Mouse (Mus musculus): ENCODE data around the gene Map4.
"Not testable (repeated sequence)": the region's sequence is repeated elsewhere in the genome, so short reads cannot be mapped to it uniquely, and the experiment has no call there.

Map4 gene

GRCm38 (mm10) chr9:110071843-110072242 lies 140.6 kb downstream of the Map4 start:
- DNase-seq, result peak; percentile 89

- not testable (repeated sequence) for DNase-seq
These were observed 145.2 kb downstream of the Map4 start for GRCm38 (mm10) chr9:110076468-110076867.

GRCm38 (mm10) chr9:110081066-110081465 lies 149.8 kb downstream of the Map4 start:
- DNase-seq, result no peak

GRCm38 (mm10) chr9:110084201-110084964 lies 153.1 kb downstream of the Map4 start:
- DNase-seq, result no peak

- no peak for DNase-seq
These were observed 154.4 kb downstream of the Map4 start for GRCm38 (mm10) chr9:110085693-110086092.

- DNase-seq, result no peak
These were observed 162.0 kb downstream of the Map4 start for GRCm38 (mm10) chr9:110093303-110093702.

GRCm38 (mm10) chr9:110094761-110095160 lies 163.5 kb downstream of the Map4 start:
- no peak for DNase-seq

GRCm38 (mm10) chr9:110097791-110098190 lies 166.5 kb downstream of the Map4 start:
- DNase-seq, result no peak

- DNase-seq, result peak; percentile 95
These were observed 169.7 kb downstream of the Map4 start for GRCm38 (mm10) chr9:110100627-110101600.

GRCm38 (mm10) chr9:110116353-110116976 lies 185.2 kb downstream of the Map4 start:
- DNase-seq, result no peak

GRCm38 (mm10) chr9:110116977-110117778 lies 185.9 kb downstream of the Map4 start, which contains the start of gene Smarcc1:
Gene Smarcc1, plus strand, starts transcription at chr9:110117708.
- DNase-seq, result peak; percentile 88

GRCm38 (mm10) chr9:110117779-110118139 lies 186.5 kb downstream of the Map4 start, which contains the start of gene Dhx30:
Gene Dhx30, minus strand, starts transcription at chr9:110117830.
- DNase-seq, result no peak

GRCm38 (mm10) chr9:110118249-110118648 lies 187.0 kb downstream of the Map4 start:
- DNase-seq, result no peak

- no peak for DNase-seq
These were observed 190.2 kb downstream of the Map4 start for GRCm38 (mm10) chr9:110121424-110121823.

GRCm38 (mm10) chr9:110123322-110123721 lies 192.1 kb downstream of the Map4 start:
- DNase-seq, result no peak

GRCm38 (mm10) chr9:110124008-110124540 lies 192.8 kb downstream of the Map4 start:
- not testable (repeated sequence) for DNase-seq

- peak; percentile 24 for DNase-seq
These were observed 199.8 kb downstream of the Map4 start for GRCm38 (mm10) chr9:110130896-110131524.

GRCm38 (mm10) chr9:110131525-110132197 lies 200.4 kb downstream of the Map4 start:
- DNase-seq, result peak; percentile 100

- no peak for DNase-seq
These were observed 200.9 kb downstream of the Map4 start for GRCm38 (mm10) chr9:110132201-110132605.

GRCm38 (mm10) chr9:110132921-110133320 lies 201.7 kb downstream of the Map4 start:
- DNase-seq, result no peak

Data from thymus, postnatal 25 days (tissue).